Mouse (Mus musculus): ENCODE measurements around the gene Abca7. TPM values are rescaled to one million over a fixed set of nuclear protein-coding genes. Genes with fewer than 3 reads are reported as not detected.

Abca7 gene
- polyA plus RNA-seq, 1 experiment from 2014 or later, result 5.8 TPM

GRCm38 (mm10) chr10:79987771-79988505, 8.4 kb upstream of the Abca7 start:
- WGBS, result 12% methylated on average over 27 of the region's 27 CpGs
- ATAC-seq, result no peak

GRCm38 (mm10) chr10:79988506-79989271, 7.6 kb upstream of the Abca7 start, which contains the start of gene Cnn2:
Gene Cnn2, plus strand, starts transcription at chr10:79988584.
- no peaks in the 10 kb centered on the region; the same call in 1 of the 2 replicates for H3K36me3 ChIP-seq
- peak within 1 kb of the TSS; percentile 41 for H3K4me3 ChIP-seq (replicated peaks)
- WGBS, result 2% methylated on average over 59 of the region's 59 CpGs
- no peaks in the 10 kb centered on the region for H3K9me3 ChIP-seq
- peaks cover 47% of the 10 kb centered on the region for H3K27me3 ChIP-seq
- H3K4me2 ChIP-seq (replicated peaks), result peak within 1 kb of the TSS; percentile 56
- peaks cover 21% of the 10 kb centered on the region for H3K4me1 ChIP-seq (replicated peaks)
- no peak within 1 kb of the TSS for H3K27ac ChIP-seq
- no peak for ATAC-seq
- peak within 1 kb of the TSS; percentile 55 for H3K9ac ChIP-seq (replicated peaks)

More at GRCm38 (mm10) chr10:79987771-79988505, 8.4 kb upstream of the Abca7 start:
- peaks cover 28% of the 10 kb centered on the region for H3K4me1 ChIP-seq (replicated peaks)
- peak overlapping the region; percentile 56 for H3K4me2 ChIP-seq (replicated peaks)
- H3K27ac ChIP-seq, result no peak overlapping the region
- H3K9ac ChIP-seq (replicated peaks), result peak overlapping the region; percentile 55
- peaks cover 47% of the 10 kb centered on the region for H3K27me3 ChIP-seq
- no peaks in the 10 kb centered on the region; the same call in 1 of the 2 replicates for H3K36me3 ChIP-seq
- H3K4me3 ChIP-seq (replicated peaks), result peak overlapping the region; percentile 41
- H3K9me3 ChIP-seq, result no peaks in the 10 kb centered on the region

- ATAC-seq, result no peak
- 37% methylated on average over 8 of the region's 8 CpGs for WGBS
- Histone ChIP-seq H3K4me1 (replicated peaks) (peaks cover 20% of the 10 kb centered on the region), H3K4me3 (replicated peaks) (peak overlapping the region; percentile 41; the same call in 1 of the 2 replicates), H3K27me3 (peaks cover 47% of the 10 kb centered on the region), H3K36me3 (no peaks in the 10 kb centered on the region; the same call in 1 of the 2 replicates), H3K4me2 (replicated peaks) (peak overlapping the region; percentile 56), H3K9me3 (no peaks in the 10 kb centered on the region), H3K27ac (no peak overlapping the region), H3K9ac (replicated peaks) (no peak overlapping the region)
Measured at GRCm38 (mm10) chr10:79989272-79989786, 7.0 kb upstream of the Abca7 start.

GRCm38 (mm10) chr10:79989870-79990269, 6.4 kb upstream of the Abca7 start:
- Histone ChIP-seq H3K4me2 (replicated peaks) (peak overlapping the region; percentile 56), H3K9me3 (no peaks in the 10 kb centered on the region), H3K36me3 (no peaks in the 10 kb centered on the region; the same call in 1 of the 2 replicates), H3K9ac (replicated peaks) (no peak overlapping the region; the same call in 1 of the 2 replicates), H3K27ac (no peak overlapping the region), H3K27me3 (peaks cover 47% of the 10 kb centered on the region), H3K4me3 (replicated peaks) (no peak overlapping the region; the same call in 1 of the 2 replicates), H3K4me1 (replicated peaks) (peaks cover 20% of the 10 kb centered on the region)
- WGBS, result 19% methylated on average over 15 of the region's 15 CpGs
- no peak for ATAC-seq

GRCm38 (mm10) chr10:79991099-79991498, 5.2 kb upstream of the Abca7 start:
- Histone ChIP-seq H3K27ac (no peak overlapping the region), H3K36me3 (no peaks in the 10 kb centered on the region; the same call in 1 of the 2 replicates), H3K9me3 (no peaks in the 10 kb centered on the region), H3K9ac (replicated peaks) (no peak overlapping the region), H3K27me3 (peaks cover 47% of the 10 kb centered on the region), H3K4me2 (replicated peaks) (no peak overlapping the region), H3K4me1 (replicated peaks) (peaks cover 15% of the 10 kb centered on the region), H3K4me3 (replicated peaks) (no peak overlapping the region)
- ATAC-seq, result no peak
- WGBS, result 57% methylated on average over 12 of the region's 12 CpGs

- Histone ChIP-seq H3K27me3 (peaks cover 46% of the 10 kb centered on the region), H3K9me3 (no peaks in the 10 kb centered on the region), H3K9ac (replicated peaks) (no peak overlapping the region), H3K36me3 (no peaks in the 10 kb centered on the region; the same call in 1 of the 2 replicates), H3K4me1 (replicated peaks) (peaks cover 11% of the 10 kb centered on the region), H3K4me2 (replicated peaks) (no peak overlapping the region), H3K27ac (no peak overlapping the region), H3K4me3 (replicated peaks) (no peak overlapping the region)
- 87% methylated on average over 6 of the region's 6 CpGs for WGBS
- no peak for ATAC-seq
Measured at GRCm38 (mm10) chr10:79991548-79991947, 4.7 kb upstream of the Abca7 start.

- peaks cover 20% of the 10 kb centered on the region for H3K4me1 ChIP-seq (replicated peaks)
- H3K9ac ChIP-seq (replicated peaks), result no peak overlapping the region
- H3K9me3 ChIP-seq, result no peaks in the 10 kb centered on the region
- no peak for ATAC-seq
- peaks cover 29% of the 10 kb centered on the region for H3K27me3 ChIP-seq
- H3K4me2 ChIP-seq (replicated peaks), result no peak overlapping the region
- no peaks in the 10 kb centered on the region; the same call in 1 of the 2 replicates for H3K36me3 ChIP-seq
- no peak overlapping the region for H3K27ac ChIP-seq
- H3K4me3 ChIP-seq (replicated peaks), result no peak overlapping the region
- WGBS, result 87% methylated on average over 16 of the region's 16 CpGs
Measured at GRCm38 (mm10) chr10:79994397-79995115, 1.7 kb upstream of the Abca7 start.

GRCm38 (mm10) chr10:79995636-79996035, 658 bp upstream of the Abca7 start:
- Histone ChIP-seq H3K4me3 (replicated peaks) (0 out of 2 replicates have a peak overlapping the region, but pooled peaks have one; percentile 48), H3K36me3 (no peaks in the 10 kb centered on the region; the same call in 1 of the 2 replicates), H3K27me3 (peaks cover 25% of the 10 kb centered on the region), H3K27ac (no peak overlapping the region), H3K4me1 (replicated peaks) (peaks cover 20% of the 10 kb centered on the region), H3K9me3 (no peaks in the 10 kb centered on the region), H3K4me2 (replicated peaks) (peak overlapping the region; percentile 70; the same call in 1 of the 2 replicates), H3K9ac (replicated peaks) (no peak overlapping the region)
- no peak for ATAC-seq
- 97% methylated on average over 1 of the region's 1 CpGs for WGBS

GRCm38 (mm10) chr10:79997034-79997760, 903 bp downstream of the Abca7 start:
- H3K27ac ChIP-seq, result peak overlapping the region; percentile 57
- H3K9me3 ChIP-seq, result no peaks in the 10 kb centered on the region
- peak overlapping the region; percentile 55 for H3K9ac ChIP-seq (replicated peaks)
- no peaks in the 10 kb centered on the region for H3K36me3 ChIP-seq
- ATAC-seq, result peak; percentile 69
- peaks cover 32% of the 10 kb centered on the region for H3K27me3 ChIP-seq
- H3K4me2 ChIP-seq (replicated peaks), result peak overlapping the region; percentile 70
- peaks cover 20% of the 10 kb centered on the region for H3K4me1 ChIP-seq (replicated peaks)
- under 1% methylated on average over 35 of the region's 35 CpGs for WGBS
- H3K4me3 ChIP-seq (replicated peaks), result peak overlapping the region; percentile 48

GRCm38 (mm10) chr10:79997819-79998218, 1.5 kb downstream of the Abca7 start:
- peak; percentile 29 for ATAC-seq
- no peaks in the 10 kb centered on the region for H3K36me3 ChIP-seq
- peak overlapping the region; percentile 70 for H3K4me2 ChIP-seq (replicated peaks)
- peak overlapping the region; percentile 48 for H3K4me3 ChIP-seq (replicated peaks)
- peak overlapping the region; percentile 47; the same call in 1 of the 2 replicates for H3K27ac ChIP-seq
- 5% methylated on average over 15 of the region's 15 CpGs for WGBS
- peaks cover 38% of the 10 kb centered on the region for H3K27me3 ChIP-seq
- H3K9ac ChIP-seq (replicated peaks), result peak overlapping the region; percentile 55
- no peaks in the 10 kb centered on the region for H3K9me3 ChIP-seq
- H3K4me1 ChIP-seq (replicated peaks), result peaks cover 20% of the 10 kb centered on the region

GRCm38 (mm10) chr10:80001945-80002344, 5.7 kb downstream of the Abca7 start:
- H3K9ac ChIP-seq (replicated peaks), result no peak overlapping the region
- H3K9me3 ChIP-seq, result no peaks in the 10 kb centered on the region
- H3K27me3 ChIP-seq, result peaks cover 58% of the 10 kb centered on the region
- H3K27ac ChIP-seq, result no peak overlapping the region
- H3K4me3 ChIP-seq (replicated peaks), result no peak overlapping the region
- WGBS, result 79% methylated on average over 9 of the region's 9 CpGs
- H3K36me3 ChIP-seq, result 0 out of 2 replicates have a peak, but pooled peaks cover 6% of the 10 kb centered on the region
- no peak for ATAC-seq
- no peak overlapping the region for H3K4me2 ChIP-seq (replicated peaks)
- H3K4me1 ChIP-seq (replicated peaks), result peaks cover 15% of the 10 kb centered on the region
